Mouse (Mus musculus): ENCODE measurements at regions not wholly inside any gene's neighbourhood (a gene's known extent, or its start where the extent isn't known, plus 50 kb on each side); places are given as distances from the start of the nearest gene placed in this dataset.

DNA sequence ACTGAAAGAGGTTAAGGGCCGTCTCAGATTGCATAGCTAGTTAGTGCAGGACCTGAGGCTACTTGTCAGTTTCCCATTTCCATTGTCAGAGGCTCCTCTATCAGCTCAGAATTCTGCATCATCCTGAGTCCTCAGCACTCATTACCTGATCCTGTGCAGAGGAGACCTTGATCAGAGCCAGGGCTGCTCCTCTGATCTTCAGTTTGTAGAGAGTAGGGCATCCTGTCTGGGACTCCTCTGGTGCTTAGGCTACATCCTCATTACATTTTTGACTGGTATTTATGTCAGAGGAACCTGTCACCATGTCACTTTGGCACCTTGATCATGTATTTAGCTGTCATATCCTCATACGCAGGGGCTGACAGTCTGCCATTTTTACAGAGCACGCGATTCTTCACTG, 658.0 kb upstream of the Fam160b2 start:
- TF ChIP-seq POLR2A (IDR thresholded peaks at IDR 0.05; ENCODE audit: borderline replicate concordance, extremely low read depth, insufficient read depth, insufficient read length, poor library complexity, severe bottlenecking) (no peak), CTCF (IDR thresholded peaks at IDR 0.05; ENCODE audit: borderline replicate concordance, extremely low read depth, insufficient read depth, insufficient read length) (no peak)

Measured in brain, embryonic 14.5 days (tissue).